Mouse (Mus musculus) brain, embryonic 14.5 days (tissue): ENCODE results near the gene Heatr6.

ENCODE experiments used
- CTCF ChIP-seq: fragments of 200-500 bp; IDR thresholded peaks from 2 replicates; pipeline ENCODE4 v1.5.1; 2012; ENCODE audit warnings: inconsistent platforms, mild to moderate bottlenecking, moderate library complexity, borderline replicate concordance; ENCODE audit not compliant: insufficient read depth, insufficient read length; ENCODE audit errors: extremely low read depth
- POLR2A ChIP-seq: fragments of 200-500 bp; IDR thresholded peaks from 2 replicates; pipeline ENCODE4 v1.6.1; 2012; ENCODE audit warnings: mild to moderate bottlenecking, inconsistent platforms, borderline replicate concordance; ENCODE audit not compliant: poor library complexity, insufficient read depth, insufficient read length, severe bottlenecking; ENCODE audit errors: extremely low read depth

DNA sequence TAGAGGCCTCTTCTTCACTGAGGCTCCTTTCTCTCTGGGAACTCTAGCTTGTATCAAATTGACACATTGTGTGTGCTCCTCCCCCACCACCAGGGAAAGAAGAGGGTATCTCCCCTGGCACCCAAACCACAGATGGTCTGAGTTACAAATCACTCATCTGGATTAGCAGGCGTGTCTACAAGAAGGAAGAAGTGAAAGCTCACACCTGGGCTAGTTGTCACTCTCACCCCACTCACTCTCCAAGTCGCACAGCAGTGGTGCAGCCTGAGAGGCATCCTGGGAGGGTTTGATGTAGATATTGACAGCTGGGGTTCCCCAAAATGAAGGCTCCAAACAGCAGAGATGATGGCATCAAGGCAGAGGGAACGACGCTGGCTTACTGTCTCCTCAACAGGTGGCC, 7.3 kb upstream of the Heatr6 start:
- TF ChIP-seq CTCF = no peak
- no peak for TF ChIP-seq POLR2A
